Mouse (Mus musculus) lung, adult 2 months (tissue): Measurements from ENCODE around the gene AL731706.2. TPM values are rescaled to one million over a fixed set of nuclear protein-coding genes. Genes with fewer than 3 reads are reported as not detected.

Experiments
- DNase-seq: peaks from one replicate; pipeline ENCODE4 v3.0.0; 2022
- H3K4me1 ChIP-seq: fragments of 200-500 bp; 2 replicates; pipeline ENCODE4 v1.6.1; 2011; ENCODE audit warnings: low read length; ENCODE audit not compliant: control insufficient read depth, insufficient read depth
- H3K4me3 ChIP-seq: fragments of 200-500 bp; replicated peaks from 2 replicates; pipeline ENCODE3; 2011; ENCODE audit warnings: low read depth, mild to moderate bottlenecking, control low read depth, low read length; ENCODE audit errors: extremely low read depth
- CTCF ChIP-seq: fragments of 200-500 bp; IDR thresholded peaks from 2 replicates; pipeline ENCODE4 v1.5.1; 2011; ENCODE audit warnings: mild to moderate bottlenecking, low read length, control low read depth; ENCODE audit not compliant: insufficient read depth
- POLR2A ChIP-seq: fragments of 200-500 bp; IDR thresholded peaks from 2 replicates; pipeline ENCODE4 v1.6.1; 2011; ENCODE audit warnings: low read depth, mild to moderate bottlenecking, control low read depth, low read length, borderline replicate concordance; ENCODE audit errors: extremely low read depth
- WGBS: fragments of 180-500 bp; shearing (Covaris S2); methylation state at CpG from one replicate; pipeline ENCODE4 v1.1.7; 2018; 5-methylcytosine and 5-hydroxymethylcytosine counted together
- polyA plus RNA-seq: library from polyadenylated mRNA; depleted of rRNA; stranded (reverse); fragments of >200 nt; gene quantifications from 2 replicates; pipeline ENCODE4 v1.2.3, GENCODE M21; 2012; rRNA removed

The AL731706.2 gene
- not detected in 2 replicates for polyA plus RNA-seq

DNA sequence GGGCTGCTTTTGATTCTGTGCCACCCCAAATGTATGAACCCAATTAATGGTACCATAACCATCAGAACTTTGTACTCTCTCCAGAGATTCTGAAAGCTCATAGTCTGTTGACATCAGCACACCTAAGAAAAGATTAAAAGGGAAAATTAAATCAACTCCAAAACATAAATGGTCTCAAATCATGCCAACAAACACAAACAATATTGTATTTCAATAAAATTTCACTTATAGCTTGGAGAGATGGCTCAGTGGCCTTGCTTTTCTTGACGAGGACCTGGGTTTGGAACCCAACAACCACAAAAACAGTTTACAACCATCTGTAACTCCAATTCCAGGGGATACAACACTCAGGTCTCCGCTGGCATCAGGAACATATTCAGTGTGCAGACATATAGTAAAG, at the start of gene AL731706.2:
TSS of gene AL731706.2 (minus strand) at position 101 of the 400 bp plus-strand sequence.
- WGBS, result 95% methylated on average over 2 of the region's 2 CpGs
- TF ChIP-seq CTCF (no peak), POLR2A (no peak)
- no peak within 1 kb of the TSS for H3K4me3 ChIP-seq
- no peak for DNase-seq
- 0 out of 2 replicates have a peak, but pooled peaks cover 3% of the 10 kb centered on the region for H3K4me1 ChIP-seq

DNA sequence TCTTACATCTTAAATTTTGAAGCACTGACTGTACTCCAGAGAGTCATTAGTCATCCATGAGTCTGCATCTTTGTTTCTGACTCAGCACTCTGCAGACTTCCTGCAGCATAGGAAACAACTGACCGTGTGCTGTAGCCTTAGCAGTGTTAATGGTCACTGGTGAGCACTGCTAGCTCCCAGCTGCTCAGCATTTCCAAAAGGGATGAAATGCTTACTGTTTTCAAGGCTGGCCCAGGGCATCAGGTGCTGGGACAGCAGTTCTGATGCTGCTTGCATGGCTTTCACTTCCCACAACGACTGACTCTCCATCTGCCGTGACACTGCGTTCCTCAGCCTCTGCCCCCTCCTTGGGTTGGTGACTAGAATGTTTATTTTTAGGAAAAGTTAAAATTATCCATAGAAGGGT, 35.5 kb upstream of the AL731706.2 start:
- Histone ChIP-seq H3K4me1 (no peaks in the 10 kb centered on the region), H3K4me3 (no peak overlapping the region)
- 49% methylated on average over 4 of the region's 4 CpGs for WGBS
- TF ChIP-seq CTCF, result no peak
- no peak for TF ChIP-seq POLR2A
- DNase-seq, result no peak

DNA sequence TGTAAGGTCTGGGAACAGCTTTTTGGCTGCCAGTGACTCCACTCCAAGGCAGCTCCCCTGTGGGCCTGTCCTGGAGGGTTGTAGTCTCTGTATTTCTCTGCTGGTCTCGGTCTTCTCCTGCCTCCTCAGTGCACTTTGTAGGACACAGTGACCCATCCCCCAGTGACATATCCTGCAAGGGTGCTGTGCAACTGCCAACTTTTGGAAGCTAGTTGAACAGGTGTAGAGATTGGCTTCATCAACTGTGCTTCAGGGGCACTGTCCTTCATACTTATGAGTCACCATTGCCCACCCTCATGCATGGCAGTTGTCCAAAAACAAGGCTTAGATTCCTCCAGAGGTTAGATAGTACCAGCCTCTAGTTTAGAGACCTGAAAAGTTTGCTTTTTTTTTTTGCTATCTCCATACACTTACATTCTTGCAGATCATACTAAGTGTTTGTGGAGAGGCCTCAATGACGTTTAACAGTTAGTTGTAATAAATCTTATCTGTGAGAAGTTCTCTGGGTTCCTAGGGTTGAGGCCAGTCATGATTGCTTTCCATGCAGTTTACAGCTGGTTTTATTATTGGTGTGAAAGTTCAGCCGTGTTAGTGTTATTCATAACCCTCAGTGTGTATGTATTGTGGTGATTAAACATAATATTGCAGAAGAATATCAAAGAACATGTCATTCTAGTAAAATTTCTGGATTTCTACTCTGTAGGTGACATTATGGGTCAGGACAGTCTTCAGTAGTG, 34.9 kb upstream of the AL731706.2 start:
- TF ChIP-seq CTCF (no peak), POLR2A (no peak)
- DNase-seq, result no peak
- Histone ChIP-seq H3K4me1 (no peaks in the 10 kb centered on the region), H3K4me3 (no peak overlapping the region)
- 67% methylated on average over 3 of the region's 3 CpGs for WGBS

DNA sequence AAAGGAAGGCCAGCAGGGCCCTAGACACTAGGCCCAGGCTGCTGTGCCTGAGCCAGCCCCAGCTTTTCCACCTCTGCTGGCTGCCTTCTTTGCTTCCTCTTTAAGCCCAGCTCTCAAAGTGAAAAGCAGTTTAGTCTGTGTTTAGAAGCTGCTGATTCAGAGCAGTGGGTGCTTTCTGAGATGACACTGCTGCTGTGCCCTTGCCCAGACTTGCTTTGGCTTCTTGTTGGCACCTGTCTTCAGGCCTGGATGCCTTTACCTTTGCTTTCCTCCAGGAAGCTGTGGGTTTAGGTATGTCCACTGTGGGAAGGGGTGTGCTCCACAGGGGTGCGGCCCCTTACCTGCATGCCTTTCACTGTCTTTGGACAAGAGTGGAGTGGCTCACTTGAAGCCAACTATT, 34.0 kb upstream of the AL731706.2 start:
- Histone ChIP-seq H3K4me3 (no peak overlapping the region), H3K4me1 (peaks cover 2% of the 10 kb centered on the region; the same call in 1 of the 2 replicates)
- DNase-seq, result no peak
- WGBS, result 88% methylated on average over 1 of the region's 1 CpGs
- no peak for TF ChIP-seq POLR2A
- no peak for TF ChIP-seq CTCF

DNA sequence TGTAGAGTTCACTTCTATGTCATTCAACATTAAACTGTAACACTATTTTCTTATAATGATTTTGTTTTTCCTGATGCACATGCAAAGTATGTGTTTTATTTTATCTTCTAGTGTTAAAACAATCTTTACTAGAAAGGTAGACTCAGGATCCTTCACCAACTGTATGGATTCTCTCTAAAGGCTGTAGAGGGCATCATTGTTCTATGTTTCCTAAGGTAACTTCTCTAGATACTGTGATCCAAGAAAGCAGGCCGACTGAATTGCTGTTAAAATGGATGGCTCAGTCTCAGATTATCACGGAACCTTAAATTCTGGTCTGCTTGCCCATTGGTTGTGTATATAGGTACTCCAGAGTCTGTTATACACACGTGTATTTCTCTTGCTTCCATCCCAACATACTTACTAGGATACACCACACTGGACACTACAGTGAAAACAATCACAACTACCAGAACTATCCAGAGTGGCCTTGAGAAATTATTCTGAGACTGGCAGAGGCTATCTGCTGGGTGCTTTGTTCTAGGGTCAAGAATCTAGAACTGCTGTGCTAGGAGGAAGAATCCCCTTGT, 28.9 kb upstream of the AL731706.2 start:
- no peak for TF ChIP-seq POLR2A
- TF ChIP-seq CTCF, result peak; percentile 40; the same call in 1 of the 2 replicates
- H3K4me3 ChIP-seq, result no peak overlapping the region
- WGBS, result 30% methylated on average over 3 of the region's 3 CpGs
- peaks cover 5% of the 10 kb centered on the region for H3K4me1 ChIP-seq
- DNase-seq, result no peak

DNA sequence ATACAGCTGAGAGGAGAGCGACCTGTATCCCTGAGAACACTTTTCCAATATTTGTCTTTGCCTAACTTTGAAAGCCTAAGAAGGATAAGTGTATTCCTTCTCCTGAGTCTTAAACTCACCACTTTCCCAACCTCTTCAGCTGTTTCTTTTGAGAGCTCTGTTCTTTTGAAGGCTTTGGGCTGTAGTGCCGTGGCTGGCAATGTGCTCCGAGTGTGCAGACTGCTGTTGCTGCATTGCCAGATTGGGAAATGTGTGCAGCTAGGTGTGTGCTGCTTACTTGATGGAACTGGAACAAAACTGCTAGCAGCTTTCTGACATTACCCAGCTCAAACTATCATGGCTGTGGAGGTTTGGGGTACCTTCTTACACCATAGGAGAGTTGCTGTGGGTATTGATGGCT, 27.5 kb upstream of the AL731706.2 start:
- H3K4me3 ChIP-seq, result no peak overlapping the region
- TF ChIP-seq CTCF (no peak), POLR2A (no peak)
- whole genome bisulfite sequencing, result 62% methylated on average over 3 of the region's 3 CpGs
- H3K4me1 ChIP-seq, result peaks cover 5% of the 10 kb centered on the region
- DNase-seq, result no peak

DNA sequence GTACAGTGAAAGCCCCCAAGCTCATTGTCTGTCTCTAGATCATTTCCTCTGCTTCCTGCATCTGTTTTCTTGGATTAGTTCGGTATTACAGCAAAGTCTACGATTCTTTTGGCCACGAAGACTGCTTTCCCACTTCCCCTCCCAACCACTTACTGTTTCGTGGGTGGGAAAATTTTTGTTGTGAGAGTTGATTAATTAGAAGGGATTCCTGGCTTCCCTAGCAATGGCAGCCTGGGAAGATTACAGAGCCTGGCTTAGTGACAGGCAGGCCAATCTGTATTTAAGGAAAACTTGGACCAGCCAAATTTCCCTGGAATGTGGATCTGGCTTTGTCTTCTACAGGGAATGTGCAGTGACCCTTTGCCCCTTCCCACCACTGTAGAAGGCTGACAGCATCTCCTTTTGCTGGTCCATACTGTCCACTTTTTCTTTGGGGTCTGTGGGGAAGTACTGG, 26.5 kb upstream of the AL731706.2 start:
- peaks cover 5% of the 10 kb centered on the region for H3K4me1 ChIP-seq
- TF ChIP-seq CTCF, result no peak
- 11% methylated on average over 4 of the region's 4 CpGs for WGBS
- no peak for DNase-seq
- H3K4me3 ChIP-seq, result no peak overlapping the region

DNA sequence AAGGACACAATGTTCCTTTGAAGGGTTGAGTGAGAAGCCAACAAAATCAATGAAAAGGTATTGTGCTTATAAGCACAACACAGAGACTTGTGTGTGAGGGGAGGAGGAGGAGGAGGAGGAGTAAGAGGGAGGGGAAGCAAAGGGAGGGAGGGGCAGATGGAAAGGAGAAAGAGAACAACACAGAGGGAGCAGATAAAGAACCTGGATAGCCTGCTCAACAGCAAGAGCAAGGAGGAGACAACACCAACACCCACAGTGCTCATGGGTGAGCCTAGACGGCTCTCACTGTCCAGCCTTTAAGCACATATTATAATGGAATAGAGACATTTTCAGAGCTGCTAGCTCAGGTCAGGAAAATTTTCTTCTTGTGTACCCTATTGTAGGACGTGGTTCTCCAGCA, 23.8 kb upstream of the AL731706.2 start:
- Histone ChIP-seq H3K4me1 (peaks cover 3% of the 10 kb centered on the region), H3K4me3 (no peak overlapping the region)
- no peak for DNase-seq
- TF ChIP-seq CTCF, result no peak
- no peak for TF ChIP-seq POLR2A
- WGBS, result 87% methylated on average over 2 of the region's 2 CpGs

DNA sequence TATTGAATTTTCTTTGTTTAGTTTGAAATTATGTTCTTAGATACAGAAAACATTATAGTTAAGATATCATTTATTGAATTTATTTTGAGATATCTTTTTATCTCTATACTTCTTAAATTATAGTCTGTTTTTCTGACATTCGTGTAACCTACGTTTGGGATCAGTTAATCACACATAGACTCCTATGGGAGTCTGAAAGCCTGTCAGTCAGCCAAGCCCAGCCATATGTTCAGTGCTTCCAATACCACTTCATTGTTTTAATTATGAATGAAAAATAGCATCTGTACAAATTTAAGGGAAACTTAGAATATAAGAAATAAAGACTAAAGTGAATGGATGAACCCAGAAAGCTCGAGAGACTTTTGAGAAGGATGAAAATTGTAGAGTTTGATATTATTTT, 23.1 kb upstream of the AL731706.2 start:
- WGBS, result 89% methylated on average over 3 of the region's 3 CpGs
- TF ChIP-seq CTCF (no peak), POLR2A (no peak)
- Histone ChIP-seq H3K4me3 (no peak overlapping the region), H3K4me1 (peaks cover 3% of the 10 kb centered on the region)
- no peak for DNase-seq

DNA sequence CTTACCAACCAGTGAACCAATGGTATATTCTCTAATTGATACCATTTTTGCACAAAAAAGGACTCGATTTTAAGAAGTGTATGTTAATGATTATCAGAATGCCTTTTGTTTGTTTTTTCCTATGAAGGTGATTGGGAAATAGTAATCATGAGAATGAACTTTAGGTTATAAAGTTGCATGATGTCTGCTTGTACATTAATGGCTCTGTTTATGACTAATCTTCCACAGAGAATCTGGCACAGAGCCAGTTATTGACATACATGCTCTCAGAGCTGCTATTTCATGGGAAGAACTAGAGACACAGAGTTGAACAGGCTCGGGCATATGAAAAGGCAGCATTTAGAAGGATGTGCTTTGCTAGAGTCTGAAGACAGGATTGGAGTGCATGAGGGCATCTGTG, 10.7 kb upstream of the AL731706.2 start:
- DNase-seq, result no peak
- no peaks in the 10 kb centered on the region for H3K4me1 ChIP-seq
- 71% methylated on average over 2 of the region's 2 CpGs for WGBS
- no peak overlapping the region for H3K4me3 ChIP-seq
- TF ChIP-seq POLR2A (no peak), CTCF (no peak)

DNA sequence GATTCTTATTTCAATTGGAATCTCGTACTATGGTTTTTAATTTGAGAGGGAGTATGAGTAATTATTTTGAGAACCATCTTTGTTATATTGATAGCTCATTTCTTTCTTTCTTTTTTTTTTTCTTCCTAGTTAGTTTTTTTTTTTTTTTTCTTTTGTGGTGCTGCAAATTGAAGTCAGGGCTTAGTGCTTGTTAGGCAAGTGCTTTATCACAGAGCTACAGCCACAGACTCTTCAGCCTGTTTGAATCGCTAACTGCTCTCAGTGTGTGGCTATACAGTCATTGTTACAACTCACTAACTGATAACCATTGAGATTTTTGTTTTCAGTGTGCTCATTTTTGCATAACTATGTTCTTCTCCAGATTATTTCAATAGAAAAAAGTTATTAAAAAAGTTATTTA, 9.0 kb upstream of the AL731706.2 start:
- H3K4me1 ChIP-seq, result 0 out of 2 replicates have a peak, but pooled peaks cover 3% of the 10 kb centered on the region
- no peak for TF ChIP-seq CTCF
- no peak for TF ChIP-seq POLR2A
- H3K4me3 ChIP-seq, result no peak overlapping the region
- no peak for DNase-seq
- 86% methylated on average over 2 of the region's 2 CpGs for WGBS
